Mouse (Mus musculus) embryonic facial prominence, embryonic 14.5 days (tissue): ENCODE measurements at regions not wholly inside any gene's neighbourhood (a gene's known extent, or its start where the extent isn't known, plus 50 kb on each side); places are given as distances from the start of the nearest gene placed in this dataset. TPM values are rescaled to one million over a fixed set of nuclear protein-coding genes. Genes with fewer than 3 reads are reported as not detected.

Experiments
- ATAC-seq: fragments of 200-750 bp; cut with Nextera tagmentation; 2 replicates; pipeline ENCODE4 v1.8.0; 2017; ENCODE audit warnings: low read depth, moderate number of reproducible peaks, moderate TSS enrichment
- DNase-seq: peaks from one replicate; pipeline ENCODE4 v3.0.0-alpha.2; 2015; ENCODE audit warnings: low spot score
- H3K27ac ChIP-seq: fragments of 300-500 bp; sonication (generic); replicated peaks from 2 replicates; pipeline ENCODE4 v1.5.1; 2014; ENCODE audit warnings: low read depth, mild to moderate bottlenecking, low read length, moderate library complexity
- H3K27me3 ChIP-seq: fragments of 300-500 bp; sonication (generic); replicated peaks from 2 replicates; pipeline ENCODE4 v1.6.1; 2014; ENCODE audit warnings: low read length; ENCODE audit not compliant: control insufficient read depth, insufficient read depth
- H3K36me3 ChIP-seq: fragments of 300-500 bp; sonication (generic); 2 replicates; pipeline ENCODE4 v1.6.1; 2014; ENCODE audit warnings: low read length, mixed read lengths; ENCODE audit not compliant: control insufficient read depth, insufficient read depth
- H3K4me1 ChIP-seq: fragments of 300-500 bp; sonication (generic); 2 replicates; pipeline ENCODE4 v1.6.1; 2014; ENCODE audit warnings: antibody characterized with exemption, low read length; ENCODE audit not compliant: control insufficient read depth, insufficient read depth
- H3K4me2 ChIP-seq: fragments of 300-500 bp; sonication (generic); 2 replicates; pipeline ENCODE4 v1.6.1; 2014; ENCODE audit warnings: low read depth, mild to moderate bottlenecking, low read length, moderate library complexity, mixed read lengths
- H3K4me3 ChIP-seq: fragments of 300-500 bp; sonication (generic); 2 replicates; pipeline ENCODE4 v1.5.1; 2014; ENCODE audit warnings: low read depth, mild to moderate bottlenecking, low read length
- H3K9ac ChIP-seq: fragments of 300-500 bp; sonication (generic); 2 replicates; pipeline ENCODE4 v1.6.1; 2014; ENCODE audit warnings: low read depth, mild to moderate bottlenecking, low read length, moderate library complexity, mixed read lengths
- H3K9me3 ChIP-seq: fragments of 300-500 bp; sonication (generic); 2 replicates; pipeline ENCODE4 v1.6.1; 2016; ENCODE audit warnings: low read length; ENCODE audit not compliant: control insufficient read depth
- WGBS: fragments of 180-500 bp; shearing (Covaris S2); extraction: QIAGEN DNeasy Blood & Tissue Kit; methylation state at CpG from one replicate; pipeline ENCODE4 v1.1.7; 2014; 5-methylcytosine and 5-hydroxymethylcytosine counted together
- microRNA-seq: library from miRNA; unstranded; fragments of <30 nt; microRNA quantifications from one replicate; pipeline ENCODE4, GENCODE M21; 2016; ENCODE audit warnings: borderline number of aligned reads

DNA sequence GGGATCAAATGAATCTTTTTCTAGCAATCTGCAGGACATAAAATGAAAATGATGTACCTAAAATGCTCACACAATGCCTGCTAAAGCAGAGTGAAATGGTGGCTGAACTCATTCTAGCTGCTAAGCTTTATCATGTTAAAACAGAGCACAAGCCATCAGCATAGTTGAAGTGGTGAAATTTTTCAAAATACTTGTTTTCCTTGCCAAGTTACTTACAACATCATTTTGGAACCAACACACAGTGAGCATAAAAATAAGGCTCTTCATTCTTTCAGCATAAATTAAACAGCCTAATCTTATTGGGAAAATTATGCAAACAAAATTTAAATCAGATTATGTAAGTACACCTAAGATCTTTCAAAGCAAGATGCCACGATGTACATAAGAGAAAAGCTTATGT is 125.3 kb upstream of the Arx start:
- DNase-seq (no peak), ATAC-seq (no peak)
- H3K27me3 ChIP-seq = no peaks in the 10 kb centered on the region
- no peaks in the 10 kb centered on the region for H3K36me3 ChIP-seq
- H3K9ac ChIP-seq = no peak overlapping the region
- H3K4me2 ChIP-seq = no peak overlapping the region
- 60% methylated on average over 1 of the region's 1 CpGs for whole genome bisulfite sequencing
- H3K9me3 ChIP-seq = no peaks in the 10 kb centered on the region
- H3K27ac ChIP-seq = no peak overlapping the region
- no peak overlapping the region for H3K4me3 ChIP-seq
- no peaks in the 10 kb centered on the region for H3K4me1 ChIP-seq

Small RNAs in the stretch of these regions (microRNA-seq; reads per million reads assigned to microRNA genes)
- not detected for gene Gm24973
